Mouse (Mus musculus) MEL (cell line): Measurements from ENCODE around the gene Cd200.

ENCODE experiments used
- CHD2 ChIP-seq: IDR thresholded peaks from 2 replicates; pipeline ENCODE4 v1.6.1; 2011; ENCODE audit warnings: low read length, improper control_type of control experiment
- CTCF ChIP-seq, 3 experiments: IDR thresholded peaks in 2 of 3; conservative IDR thresholded peaks in 1 of 3; 2 replicates each; pipeline ENCODE4 v1.5.1; 2011 to 2012; ENCODE audit warnings: low read length in 3 of 3, low read depth in 2 of 3, mild to moderate bottlenecking in 2 of 3, improper control_type of control experiment in 1 of 3, inconsistent platforms in 1 of 3, mixed read lengths in 1 of 3, moderate library complexity in 1 of 3; ENCODE audit not compliant: control insufficient read depth in 1 of 3, insufficient read depth in 1 of 3, poor library complexity in 1 of 3, severe bottlenecking in 1 of 3
- EP300 ChIP-seq, 2 experiments: IDR thresholded peaks; 2 replicates each; pipeline ENCODE4 v1.6.1; 2011; ENCODE audit warnings: improper control_type of control experiment in 2 of 2, low read length in 2 of 2, low read depth in 1 of 2, mild to moderate bottlenecking in 1 of 2
- HCFC1 ChIP-seq: IDR thresholded peaks from 2 replicates; pipeline ENCODE4 v1.6.1; 2012; ENCODE audit warnings: low read depth, mild to moderate bottlenecking, inconsistent platforms, low read length, improper control_type of control experiment, moderate library complexity
- POLR2A ChIP-seq, 2 experiments: IDR thresholded peaks; 2 replicates each; pipeline ENCODE4 v1.6.1; 2011 to 2012; ENCODE audit warnings: low read length in 2 of 2, mild to moderate bottlenecking in 2 of 2, control low read depth in 1 of 2, improper control_type of control experiment in 1 of 2, low read depth in 1 of 2, moderate library complexity in 1 of 2; ENCODE audit not compliant: control insufficient read depth in 1 of 2, insufficient read depth in 1 of 2, poor library complexity in 1 of 2

DNA sequence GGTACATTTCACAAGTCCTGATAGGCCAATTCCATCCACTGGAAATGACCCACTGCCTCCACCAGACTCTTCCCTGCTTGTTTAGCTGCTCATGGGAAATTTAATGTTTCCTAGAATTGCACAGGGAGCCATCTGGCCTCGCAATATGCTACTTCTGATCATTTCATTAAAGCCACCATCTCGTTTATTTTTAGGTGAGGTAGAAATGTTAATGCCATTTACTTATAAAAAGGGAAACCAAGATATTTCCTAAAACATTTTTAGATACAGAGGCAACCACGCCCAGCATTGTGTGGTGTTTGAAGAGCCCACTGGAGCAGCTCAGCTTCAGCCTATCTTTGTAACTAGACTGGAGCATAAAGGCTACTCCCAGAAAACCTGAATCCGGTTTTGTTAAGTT is 32.6 kb downstream of the Cd200 start:
- no peak for TF ChIP-seq EP300 (IDR thresholded peaks at IDR 0.05; ENCODE audit: low read depth in 1 of 2, low read length in 2 of 2)
- no peak for TF ChIP-seq CTCF (IDR thresholded peaks at IDR 0.05 in 2 of 3, conservative IDR thresholded peaks at IDR 0.05 in 1 of 3; ENCODE audit: control insufficient read depth in 1 of 3, insufficient read depth in 1 of 3, low read depth in 2 of 3, low read length in 3 of 3, poor library complexity in 1 of 3, severe bottlenecking in 1 of 3)
- TF ChIP-seq POLR2A (IDR thresholded peaks at IDR 0.05; ENCODE audit: control insufficient read depth in 1 of 2, insufficient read depth in 1 of 2, low read depth in 1 of 2, low read length in 2 of 2, poor library complexity in 1 of 2) = no peak
- TF ChIP-seq CHD2 = no peak
- no peak for TF ChIP-seq HCFC1
